Mouse (Mus musculus) heart, postnatal 10 days (tissue): ENCODE results near the gene Cdk10. TPM values are rescaled to one million over a fixed set of nuclear protein-coding genes. Genes with fewer than 3 reads are reported as not detected.
"Not testable (repeated sequence)": the region's sequence is repeated elsewhere in the genome, so short reads cannot be mapped to it uniquely, and the experiment has no call there.

Experiments
- DNase-seq, 2 experiments: peaks; one replicate each; pipeline ENCODE4 v3.0.0; 2021
- intact Hi-C: fragments of 180-260 bp; cut with DNase I; formaldehyde crosslinking; loops from one replicate; pipeline ENCODE4 v1.15.1; 2025
- total RNA-seq, 2 experiments: library from RNA; stranded (reverse); gene quantifications; 2 replicates each; pipeline ENCODE4 v1.2.3; 2021

Cdk10 gene
- total RNA-seq, 2 experiments from 2014 or later: 26.4 to 27.9 TPM

GRCm38 (mm10) chr8:123230326-123230725 is 5.7 kb downstream of the Cdk10 start:
- DNase-seq, intact Hi-C loops: not testable (repeated sequence)

GRCm38 (mm10) chr8:123231742-123232141 is 7.1 kb downstream of the Cdk10 start:
- DNase-seq: peak; percentile 38 to 51
- intact Hi-C loops: no loop called here

- intact Hi-C loops: no loop called here
Observed at GRCm38 (mm10) chr8:123232553-123232952, 7.9 kb downstream of the Cdk10 start.

GRCm38 (mm10) chr8:123233300-123233699 is 8.7 kb downstream of the Cdk10 start:
- intact Hi-C loops: no loop called here
- no peak for DNase-seq

More at GRCm38 (mm10) chr8:123232553-123232952, 7.9 kb downstream of the Cdk10 start:
- no peak for DNase-seq

GRCm38 (mm10) chr8:123233760-123234159 is 9.1 kb downstream of the Cdk10 start:
- DNase-seq: no peak
- intact Hi-C loops: no loop called here

GRCm38 (mm10) chr8:123234918-123235519 is 10.4 kb downstream of the Cdk10 start:
- DNase-seq: no peak
- intact Hi-C loops: no loop called here

- intact Hi-C loops: no loop called here
- peak; percentile 86 to 88 for DNase-seq
Observed at GRCm38 (mm10) chr8:123235520-123236497, 11.2 kb downstream of the Cdk10 start, which contains the start of gene Spata2l. TSS of gene Spata2l (minus strand) at chr8:123236233.

GRCm38 (mm10) chr8:123239398-123239797 is 14.8 kb downstream of the Cdk10 start:
- intact Hi-C loops: no loop called here
- DNase-seq: no peak

GRCm38 (mm10) chr8:123242107-123242923 is 17.7 kb downstream of the Cdk10 start:
- DNase-seq: no peak
- intact Hi-C loops: no loop called here

- intact Hi-C loops: no loop called here
- DNase-seq: no peak
Observed at GRCm38 (mm10) chr8:123243053-123243452, 18.4 kb downstream of the Cdk10 start.

- intact Hi-C loops: no loop called here
- no peak for DNase-seq
Observed at GRCm38 (mm10) chr8:123244382-123244781, 19.7 kb downstream of the Cdk10 start.

- intact Hi-C loops: no loop called here
- DNase-seq: no peak
Observed at GRCm38 (mm10) chr8:123245543-123245942, 20.9 kb downstream of the Cdk10 start.

GRCm38 (mm10) chr8:123247748-123248147 is 23.1 kb downstream of the Cdk10 start:
- DNase-seq: no peak

GRCm38 (mm10) chr8:123248596-123248995 is 24.0 kb downstream of the Cdk10 start:
- intact Hi-C loops: no loop called here
- no peak for DNase-seq

More at GRCm38 (mm10) chr8:123247748-123248147, 23.1 kb downstream of the Cdk10 start:
- intact Hi-C loops: no loop called here

GRCm38 (mm10) chr8:123250940-123251339 is 26.3 kb downstream of the Cdk10 start:
- intact Hi-C loops: loop anchor here (5.0 kb wide), 1 partner anchor 39 kb away; the partner anchor contains the start of genes Chmp1a and Spata33
- no peak for DNase-seq

GRCm38 (mm10) chr8:123252925-123253324 is 28.3 kb downstream of the Cdk10 start:
- intact Hi-C loops: loop anchor here (5.0 kb wide), 1 partner anchor 41 kb away; the partner anchor contains the start of genes Chmp1a and Spata33
- no peak for DNase-seq

GRCm38 (mm10) chr8:123253451-123254098 is 28.9 kb downstream of the Cdk10 start:
- no peak for DNase-seq
- intact Hi-C loops: loop anchor here (5.0 kb wide), 1 partner anchor 41 kb away; the partner anchor contains the start of genes Chmp1a and Spata33

- intact Hi-C loops: loop anchor here (5.0 kb wide), 1 partner anchor 42 kb away; the partner anchor contains the start of genes Chmp1a and Spata33
- DNase-seq: peak; percentile 89
Observed at GRCm38 (mm10) chr8:123254099-123254885, 29.6 kb downstream of the Cdk10 start, which contains the start of the genes Zfp276 and Vps9d1. TSS of gene Zfp276 (plus strand) at chr8:123254195. TSS of gene Vps9d1 (minus strand) at chr8:123254348.

- no peak for DNase-seq
- intact Hi-C loops: no loop called here
Observed at GRCm38 (mm10) chr8:123255170-123255569, 30.5 kb downstream of the Cdk10 start.
